Mouse (Mus musculus) forebrain, embryonic 16.5 days (tissue): ENCODE measurements at regions not wholly inside any gene's neighbourhood (a gene's known extent, or its start where the extent isn't known, plus 50 kb on each side); places are given as distances from the start of the nearest gene placed in this dataset.

ENCODE experiments used
- ATAC-seq: fragments of 200-750 bp; cut with Nextera tagmentation; 2 replicates; pipeline ENCODE4 v1.8.0; 2017; ENCODE audit warnings: mild to moderate bottlenecking, moderate library complexity
- H3K27ac ChIP-seq: fragments of 300-500 bp; sonication (generic); 2 replicates; pipeline ENCODE4 v1.5.1; 2014; ENCODE audit warnings: low read length, control low read depth
- H3K27me3 ChIP-seq: fragments of 300-500 bp; sonication (generic); replicated peaks from 2 replicates; pipeline ENCODE4 v1.6.1; 2014; ENCODE audit warnings: low read length; ENCODE audit not compliant: control insufficient read depth, insufficient read depth
- H3K36me3 ChIP-seq: fragments of 300-500 bp; sonication (generic); 2 replicates; pipeline ENCODE4 v1.6.1; 2014; ENCODE audit not compliant: control insufficient read depth, insufficient read depth
- H3K4me1 ChIP-seq: fragments of 300-500 bp; sonication (generic); replicated peaks from 2 replicates; pipeline ENCODE4 v1.6.1; 2014; ENCODE audit warnings: low read length; ENCODE audit not compliant: control insufficient read depth, insufficient read depth
- H3K4me2 ChIP-seq: fragments of 300-500 bp; sonication (generic); 2 replicates; pipeline ENCODE4 v1.6.1; 2014; ENCODE audit warnings: mild to moderate bottlenecking, low read length, control low read depth
- H3K4me3 ChIP-seq: fragments of 300-500 bp; sonication (generic); replicated peaks from 2 replicates; pipeline ENCODE4 v1.5.1; 2014; ENCODE audit warnings: mild to moderate bottlenecking, low read length, control low read depth
- H3K9ac ChIP-seq: fragments of 300-500 bp; sonication (generic); replicated peaks from 2 replicates; pipeline ENCODE4 v1.6.1; 2014; ENCODE audit warnings: low read depth, low read length, control low read depth
- H3K9me3 ChIP-seq: fragments of 300-500 bp; sonication (generic); 2 replicates; pipeline ENCODE4 v1.6.1; 2016; ENCODE audit warnings: low read length; ENCODE audit not compliant: control insufficient read depth
- WGBS: fragments of 180-500 bp; shearing (Covaris S2); extraction: QIAGEN DNeasy Blood & Tissue Kit; methylation state at CpG from one replicate; pipeline ENCODE4 v1.1.7; 2014; 5-methylcytosine and 5-hydroxymethylcytosine counted together

DNA sequence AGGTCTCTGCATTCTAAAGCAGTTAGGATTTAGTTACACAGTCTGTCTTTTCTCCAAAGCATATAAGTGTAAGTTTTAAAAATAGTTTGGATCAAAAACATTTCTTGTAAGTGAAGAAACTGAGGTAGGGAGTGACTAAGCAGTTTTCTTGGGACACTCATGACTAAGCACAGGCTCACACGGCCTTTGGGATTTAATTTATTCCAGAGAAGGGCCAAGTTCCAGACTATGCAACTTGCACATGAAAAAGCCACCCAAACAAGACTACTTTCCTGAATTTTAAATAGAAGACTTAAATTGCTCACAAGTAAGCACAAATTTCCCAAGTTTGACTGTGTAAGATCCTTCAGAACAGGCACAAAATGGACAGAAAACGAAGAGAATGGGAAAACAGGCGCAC, 441.8 kb upstream of the Pou3f3 start:
- Histone ChIP-seq H3K4me1 (peaks cover 29% of the 10 kb centered on the region), H3K27me3 (no peaks in the 10 kb centered on the region), H3K9me3 (no peaks in the 10 kb centered on the region), H3K4me3 (no peak overlapping the region), H3K4me2 (no peak overlapping the region), H3K27ac (no peak overlapping the region), H3K36me3 (no peaks in the 10 kb centered on the region), H3K9ac (no peak overlapping the region)
- 43% methylated on average over 3 of the region's 3 CpGs for WGBS
- no peak for ATAC-seq

DNA sequence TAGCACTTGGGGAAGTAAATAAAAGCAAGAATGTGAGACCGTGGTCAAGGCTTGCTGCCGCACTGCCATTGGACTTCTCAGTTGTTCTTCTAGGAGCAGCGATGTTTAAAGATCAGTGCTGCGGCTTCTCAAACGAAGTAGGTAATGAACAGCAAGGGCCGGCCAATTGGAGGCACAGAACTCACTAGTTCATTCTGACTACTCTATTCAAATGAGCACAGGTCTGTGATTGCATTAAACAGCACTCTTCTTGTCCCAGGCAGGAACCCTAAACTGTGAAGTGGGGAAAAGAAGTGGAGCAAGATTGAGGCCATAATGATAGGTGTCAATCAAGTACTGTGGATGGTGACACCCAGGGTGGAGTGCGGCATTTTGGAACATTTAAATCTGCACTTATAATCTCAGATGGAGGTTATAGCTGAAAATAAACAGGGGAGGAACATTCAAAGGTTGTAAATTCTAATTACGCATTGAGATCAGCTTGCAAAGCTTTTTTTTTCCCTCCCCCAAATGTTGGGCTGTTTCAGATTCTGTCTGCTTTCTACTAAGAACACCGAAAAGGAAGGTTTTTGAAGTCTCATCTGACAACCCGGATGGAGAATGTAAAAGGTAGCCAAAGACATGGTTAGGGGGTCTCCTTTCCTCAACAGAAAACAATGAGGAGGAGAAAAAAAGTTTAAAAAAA, 438.5 kb upstream of the Pou3f3 start:
- no peaks in the 10 kb centered on the region for H3K27me3 ChIP-seq
- 0 out of 2 replicates have a peak overlapping the region, but pooled peaks have one; percentile 66 for H3K9ac ChIP-seq
- no peaks in the 10 kb centered on the region for H3K9me3 ChIP-seq
- peak overlapping the region; percentile 98 for H3K27ac ChIP-seq
- peaks cover 45% of the 10 kb centered on the region for H3K4me1 ChIP-seq
- H3K36me3 ChIP-seq = no peaks in the 10 kb centered on the region
- no peak for ATAC-seq
- no peak overlapping the region for H3K4me3 ChIP-seq
- peak overlapping the region; percentile 55 for H3K4me2 ChIP-seq
- WGBS = 23% methylated on average over 10 of the region's 10 CpGs

DNA sequence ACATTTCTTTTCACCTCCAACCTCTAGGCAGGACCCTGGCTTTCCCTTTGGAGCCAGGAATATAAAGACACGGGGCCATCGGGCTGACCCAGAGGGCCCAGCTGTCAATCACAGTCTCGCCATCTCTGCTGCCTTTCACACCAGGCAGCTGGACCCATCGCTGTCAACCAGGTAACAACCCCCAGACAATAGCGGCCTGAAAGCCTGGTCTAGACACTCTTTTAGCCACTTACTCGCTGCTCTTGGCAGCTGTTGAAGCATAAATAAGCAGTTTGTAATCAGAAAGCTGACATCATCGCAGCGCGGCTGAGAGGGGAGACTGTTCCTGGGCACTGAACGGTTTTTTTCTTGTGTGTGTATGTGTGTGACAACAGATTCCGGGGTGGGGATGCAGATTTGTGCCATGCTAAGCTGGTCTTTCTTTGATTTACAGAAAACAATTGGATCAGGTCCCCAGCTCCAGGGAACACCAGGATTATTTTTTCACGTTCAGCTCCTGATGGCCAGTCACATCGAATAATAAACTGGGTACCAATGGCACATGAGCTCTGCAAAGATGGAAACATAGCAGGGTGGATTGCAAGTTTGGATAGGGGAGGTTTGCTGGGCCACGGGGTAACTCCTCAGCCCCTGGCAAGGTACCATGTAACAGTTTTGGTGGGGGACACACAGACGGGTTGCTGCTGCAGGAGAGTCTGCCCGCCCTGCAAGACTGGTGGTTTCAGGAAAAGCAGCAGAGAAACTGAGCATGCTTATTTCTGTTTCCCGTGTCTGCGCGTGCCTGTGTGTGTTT, 437.6 kb upstream of the Pou3f3 start:
- WGBS = 4% methylated on average over 19 of the region's 19 CpGs
- peak; percentile 82 for ATAC-seq
- peaks cover 50% of the 10 kb centered on the region for H3K4me1 ChIP-seq

DNA sequence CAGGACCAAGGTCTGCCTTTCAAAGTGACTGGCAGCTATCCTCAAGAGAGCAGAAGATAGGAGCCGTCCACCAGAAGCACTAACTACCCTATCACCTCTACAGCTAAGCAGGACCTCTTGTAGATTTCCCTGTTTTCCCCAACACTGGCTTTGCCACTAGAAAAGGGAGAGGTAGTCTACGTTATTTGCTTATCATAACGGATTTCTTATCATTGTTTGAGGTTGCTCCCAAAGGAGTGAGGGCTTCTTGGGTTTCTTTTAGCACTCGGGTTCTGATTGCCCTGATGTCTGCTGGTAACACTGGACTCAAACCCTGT, 437.0 kb upstream of the Pou3f3 start:
- Histone ChIP-seq H3K4me1 (peaks cover 55% of the 10 kb centered on the region), H3K4me2 (peak overlapping the region; percentile 55), H3K36me3 (no peaks in the 10 kb centered on the region), H3K27ac (peak overlapping the region; percentile 98), H3K9ac (peak overlapping the region; percentile 66), H3K9me3 (no peaks in the 10 kb centered on the region), H3K4me3 (peak overlapping the region; percentile 27), H3K27me3 (no peaks in the 10 kb centered on the region)
- ATAC-seq = no peak
- 17% methylated on average over 4 of the region's 4 CpGs for WGBS

More for the DNA sequence above, 437.6 kb upstream of the Pou3f3 start:
- Histone ChIP-seq H3K9me3 (no peaks in the 10 kb centered on the region), H3K4me3 (peak overlapping the region; percentile 27), H3K27me3 (no peaks in the 10 kb centered on the region), H3K4me2 (peak overlapping the region; percentile 55), H3K36me3 (no peaks in the 10 kb centered on the region), H3K27ac (peak overlapping the region; percentile 98), H3K9ac (peak overlapping the region; percentile 66)

DNA sequence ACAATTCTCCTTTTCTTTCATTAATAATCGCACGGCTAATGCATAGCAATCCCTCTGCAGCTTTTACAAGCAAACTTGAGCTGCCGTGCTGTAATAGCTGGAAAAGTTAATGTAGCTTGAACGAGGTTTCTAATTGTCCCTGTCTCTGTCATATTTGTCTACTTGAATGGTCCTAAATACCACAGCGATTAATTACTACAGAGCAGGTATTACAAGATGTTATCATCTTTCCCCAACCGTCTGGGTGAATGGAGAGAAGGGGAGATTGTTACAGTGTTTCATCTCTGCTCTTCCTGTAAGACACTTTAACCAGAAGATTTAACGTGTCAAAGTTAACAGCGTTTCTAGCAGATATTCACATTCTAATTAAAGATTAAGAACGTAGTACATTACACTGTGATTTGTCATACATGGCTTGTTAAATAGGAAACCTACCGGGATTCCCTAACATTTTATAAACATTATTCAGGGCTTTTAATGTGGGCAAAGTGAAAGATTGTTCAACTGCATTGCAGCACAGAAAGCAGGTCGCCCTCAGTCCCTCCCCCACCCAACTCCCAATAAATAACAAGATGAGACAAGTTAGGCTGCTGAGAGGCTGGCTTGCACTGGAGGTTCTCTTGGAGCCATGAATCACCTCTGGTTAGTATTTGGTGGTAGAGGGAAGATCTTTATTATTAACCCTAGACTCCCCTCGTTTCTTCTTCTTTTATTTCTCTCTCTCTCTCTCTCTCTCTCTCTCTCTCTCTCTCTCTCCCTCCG, 436.2 kb upstream of the Pou3f3 start:
- H3K27me3 ChIP-seq = no peaks in the 10 kb centered on the region
- peak overlapping the region; percentile 55 for H3K4me2 ChIP-seq
- peaks cover 55% of the 10 kb centered on the region for H3K4me1 ChIP-seq
- H3K4me3 ChIP-seq = peak overlapping the region; percentile 32
- WGBS = 8% methylated on average over 12 of the region's 13 CpGs
- peak overlapping the region; percentile 58 for H3K9ac ChIP-seq
- H3K9me3 ChIP-seq = no peaks in the 10 kb centered on the region
- peak overlapping the region; percentile 98 for H3K27ac ChIP-seq
- H3K36me3 ChIP-seq = no peaks in the 10 kb centered on the region
- ATAC-seq = no peak

DNA sequence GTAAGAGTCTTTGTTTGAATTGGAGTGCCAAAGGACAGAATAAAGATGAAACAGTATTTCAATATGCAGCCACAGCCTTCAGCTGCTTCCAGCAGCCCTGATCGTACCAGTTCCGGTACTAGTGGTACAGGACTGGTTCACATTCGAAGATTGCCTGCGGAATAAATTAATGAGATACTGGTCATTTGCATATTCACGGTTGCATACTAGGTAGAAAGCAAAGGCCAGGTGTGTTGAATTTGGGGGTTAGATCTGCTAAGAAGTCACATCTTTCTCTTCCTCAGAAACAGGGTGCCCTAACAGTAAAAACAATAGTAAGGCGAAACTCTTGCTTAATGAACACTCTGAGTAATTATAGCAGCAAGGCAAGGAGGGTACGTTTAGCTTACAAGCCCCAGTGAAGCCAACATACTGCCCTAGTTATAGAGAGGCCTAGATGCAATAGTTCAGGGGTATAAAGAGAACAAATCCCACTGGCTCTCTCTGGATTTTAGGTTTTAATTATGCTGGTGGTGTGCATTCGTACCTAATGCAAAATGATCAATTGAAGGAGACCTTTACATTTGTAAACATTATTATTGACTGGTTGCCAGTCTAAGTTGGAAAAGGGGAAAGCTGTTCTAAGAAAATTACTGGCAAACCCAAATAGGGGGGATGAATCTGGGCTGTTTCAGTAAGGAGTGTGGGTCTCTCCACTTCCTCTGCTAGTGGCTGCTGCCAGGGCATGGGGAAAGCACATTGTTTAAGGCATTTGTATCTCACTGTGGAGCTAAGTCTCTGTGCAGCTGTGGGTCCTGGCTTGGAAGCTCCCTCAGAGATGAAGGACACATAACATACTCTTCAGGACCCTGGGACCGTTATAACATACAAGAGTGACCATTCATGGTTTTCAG, 435.3 kb upstream of the Pou3f3 start:
- ATAC-seq = peak; percentile 26; the same call in 1 of the 2 replicates
- WGBS = 11% methylated on average over 9 of the region's 9 CpGs
- Histone ChIP-seq H3K9ac (peak overlapping the region; percentile 58), H3K4me1 (peaks cover 51% of the 10 kb centered on the region), H3K27ac (peak overlapping the region; percentile 98), H3K9me3 (no peaks in the 10 kb centered on the region), H3K36me3 (no peaks in the 10 kb centered on the region), H3K4me3 (peak overlapping the region; percentile 32), H3K4me2 (peak overlapping the region; percentile 55), H3K27me3 (no peaks in the 10 kb centered on the region)

DNA sequence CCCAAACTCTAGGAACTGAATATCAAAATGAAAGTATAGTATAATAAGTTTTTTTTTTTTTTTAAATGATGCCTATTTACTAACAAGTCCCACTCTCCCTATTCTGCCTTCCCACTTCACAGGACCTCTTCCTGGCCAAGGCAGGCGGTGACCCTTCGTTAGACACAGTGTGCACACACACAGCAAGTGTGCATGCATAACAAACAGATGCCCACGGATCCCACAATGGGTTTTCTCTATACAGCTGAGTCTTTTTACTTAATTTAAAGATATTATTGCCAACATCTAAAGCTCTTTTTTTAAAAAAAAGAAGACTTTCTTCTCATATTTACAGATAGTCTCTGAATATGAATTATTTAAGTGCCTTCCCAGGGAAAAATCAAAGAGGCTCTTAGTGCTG, 434.5 kb upstream of the Pou3f3 start:
- Histone ChIP-seq H3K9me3 (no peaks in the 10 kb centered on the region), H3K36me3 (no peaks in the 10 kb centered on the region), H3K4me3 (no peak overlapping the region), H3K9ac (peak overlapping the region; percentile 80), H3K27ac (peak overlapping the region; percentile 98), H3K27me3 (no peaks in the 10 kb centered on the region), H3K4me2 (peak overlapping the region; percentile 71), H3K4me1 (peaks cover 50% of the 10 kb centered on the region)
- 11% methylated on average over 3 of the region's 3 CpGs for WGBS
- no peak for ATAC-seq

DNA sequence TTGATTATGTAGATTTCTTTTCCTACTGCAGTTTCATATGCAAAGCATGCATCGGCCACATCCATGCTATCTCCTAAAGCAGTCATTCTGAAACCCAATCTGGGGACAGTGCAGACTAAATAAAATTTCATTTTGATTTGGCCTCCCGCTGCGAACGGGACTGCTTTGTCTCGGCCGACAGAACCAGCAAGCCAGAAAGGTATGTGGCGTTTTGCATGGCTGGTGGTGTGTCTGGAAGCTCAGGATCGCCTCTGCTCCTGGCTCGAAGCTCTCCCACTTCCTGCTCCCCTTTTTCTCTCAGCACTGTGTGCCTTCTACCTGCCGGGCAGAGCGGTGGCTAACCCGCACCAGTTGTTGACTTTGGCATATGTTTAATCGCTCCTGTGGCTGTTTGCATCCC, 433.8 kb upstream of the Pou3f3 start:
- peaks cover 45% of the 10 kb centered on the region for H3K4me1 ChIP-seq
- no peak for ATAC-seq

More for the DNA sequence above, 433.8 kb upstream of the Pou3f3 start:
- Histone ChIP-seq H3K9me3 (no peaks in the 10 kb centered on the region), H3K9ac (peak overlapping the region; percentile 80), H3K36me3 (no peaks in the 10 kb centered on the region), H3K27me3 (no peaks in the 10 kb centered on the region), H3K4me3 (peak overlapping the region; percentile 46), H3K4me2 (peak overlapping the region; percentile 71), H3K27ac (peak overlapping the region; percentile 98)
- 3% methylated on average over 13 of the region's 13 CpGs for WGBS
